Mouse (Mus musculus) embryonic facial prominence, embryonic 14.5 days (tissue): Measurements from ENCODE around the gene Glrx. TPM values are rescaled to one million over a fixed set of nuclear protein-coding genes. Genes with fewer than 3 reads are reported as not detected.
"Not testable (repeated sequence)": the region's sequence is repeated elsewhere in the genome, so short reads cannot be mapped to it uniquely, and the experiment has no call there.

Experiments
- ATAC-seq: fragments of 200-750 bp; cut with Nextera tagmentation; 2 replicates; pipeline ENCODE4 v1.8.0; 2017; ENCODE audit warnings: low read depth, moderate number of reproducible peaks, moderate TSS enrichment
- DNase-seq: peaks from one replicate; pipeline ENCODE4 v3.0.0-alpha.2; 2015; ENCODE audit warnings: low spot score
- H3K27ac ChIP-seq: fragments of 300-500 bp; sonication (generic); replicated peaks from 2 replicates; pipeline ENCODE4 v1.5.1; 2014; ENCODE audit warnings: low read depth, mild to moderate bottlenecking, low read length, moderate library complexity
- H3K27me3 ChIP-seq: fragments of 300-500 bp; sonication (generic); replicated peaks from 2 replicates; pipeline ENCODE4 v1.6.1; 2014; ENCODE audit warnings: low read length; ENCODE audit not compliant: control insufficient read depth, insufficient read depth
- H3K36me3 ChIP-seq: fragments of 300-500 bp; sonication (generic); 2 replicates; pipeline ENCODE4 v1.6.1; 2014; ENCODE audit warnings: low read length, mixed read lengths; ENCODE audit not compliant: control insufficient read depth, insufficient read depth
- H3K4me1 ChIP-seq: fragments of 300-500 bp; sonication (generic); 2 replicates; pipeline ENCODE4 v1.6.1; 2014; ENCODE audit warnings: antibody characterized with exemption, low read length; ENCODE audit not compliant: control insufficient read depth, insufficient read depth
- H3K4me2 ChIP-seq: fragments of 300-500 bp; sonication (generic); 2 replicates; pipeline ENCODE4 v1.6.1; 2014; ENCODE audit warnings: low read depth, mild to moderate bottlenecking, low read length, moderate library complexity, mixed read lengths
- H3K4me3 ChIP-seq: fragments of 300-500 bp; sonication (generic); 2 replicates; pipeline ENCODE4 v1.5.1; 2014; ENCODE audit warnings: low read depth, mild to moderate bottlenecking, low read length
- H3K9ac ChIP-seq: fragments of 300-500 bp; sonication (generic); 2 replicates; pipeline ENCODE4 v1.6.1; 2014; ENCODE audit warnings: low read depth, mild to moderate bottlenecking, low read length, moderate library complexity, mixed read lengths
- H3K9me3 ChIP-seq: fragments of 300-500 bp; sonication (generic); 2 replicates; pipeline ENCODE4 v1.6.1; 2016; ENCODE audit warnings: low read length; ENCODE audit not compliant: control insufficient read depth
- WGBS: fragments of 180-500 bp; shearing (Covaris S2); extraction: QIAGEN DNeasy Blood & Tissue Kit; methylation state at CpG from one replicate; pipeline ENCODE4 v1.1.7; 2014; 5-methylcytosine and 5-hydroxymethylcytosine counted together
- polyA plus RNA-seq: library from polyadenylated mRNA; unstranded; fragments of >200 nt; fragmentation: Nextera tagmentation; extraction: Ambion mirVana; gene quantifications from 2 replicates; pipeline ENCODE4 v1.2.1, GENCODE M21; 2014

The Glrx gene
- polyA plus RNA-seq, 1 experiment from 2014 or later, result 41.7 TPM

GRCm38 (mm10) chr13:75867876-75868275 lies 28.2 kb downstream of the Glrx start:
- Histone ChIP-seq H3K27ac (no peak overlapping the region), H3K9me3 (no peaks in the 10 kb centered on the region), H3K27me3 (no peaks in the 10 kb centered on the region), H3K4me3 (no peak overlapping the region), H3K36me3 (peaks cover 44% of the 10 kb centered on the region), H3K4me2 (no peak overlapping the region), H3K9ac (no peak overlapping the region), H3K4me1 (no peaks in the 10 kb centered on the region)
- ATAC-seq (no peak), DNase-seq (no peak)
- 83% methylated on average over 2 of the region's 2 CpGs for WGBS

- no peak overlapping the region for H3K4me3 ChIP-seq
- H3K27me3 ChIP-seq, result no peaks in the 10 kb centered on the region
- no peak for ATAC-seq
- no peak overlapping the region for H3K9ac ChIP-seq
- WGBS, result 94% methylated on average over 4 of the region's 4 CpGs
- no peak overlapping the region for H3K27ac ChIP-seq
- H3K36me3 ChIP-seq, result peaks cover 68% of the 10 kb centered on the region
- no peak for DNase-seq
- no peaks in the 10 kb centered on the region for H3K9me3 ChIP-seq
- no peaks in the 10 kb centered on the region for H3K4me1 ChIP-seq
- H3K4me2 ChIP-seq, result no peak overlapping the region
These were observed 35.1 kb downstream of the Glrx start for GRCm38 (mm10) chr13:75874608-75875376.

GRCm38 (mm10) chr13:75876188-75876587 lies 36.5 kb downstream of the Glrx start:
- H3K9ac ChIP-seq, H3K4me1 ChIP-seq, H3K9me3 ChIP-seq, H3K27me3 ChIP-seq, H3K4me3 ChIP-seq, H3K27ac ChIP-seq, DNase-seq, ATAC-seq, H3K4me2 ChIP-seq: not testable (repeated sequence)
- 73% methylated on average over 6 of the region's 7 CpGs for WGBS
- H3K36me3 ChIP-seq, result peaks cover 56% of the 10 kb centered on the region

- no peaks in the 10 kb centered on the region for H3K27me3 ChIP-seq
- no peaks in the 10 kb centered on the region for H3K9me3 ChIP-seq
- no peak for DNase-seq
- 82% methylated on average over 6 of the region's 6 CpGs for WGBS
- no peak overlapping the region for H3K27ac ChIP-seq
- H3K4me2 ChIP-seq, result no peak overlapping the region
- ATAC-seq, result no peak
- H3K4me3 ChIP-seq, result no peak overlapping the region
- H3K36me3 ChIP-seq, result peaks cover 52% of the 10 kb centered on the region
- no peak overlapping the region for H3K9ac ChIP-seq
- no peaks in the 10 kb centered on the region for H3K4me1 ChIP-seq
These were observed 36.9 kb downstream of the Glrx start for GRCm38 (mm10) chr13:75876592-75876991.

- Histone ChIP-seq H3K36me3 (peaks cover 45% of the 10 kb centered on the region), H3K27ac (no peak overlapping the region), H3K4me2 (no peak overlapping the region), H3K9ac (no peak overlapping the region), H3K4me3 (no peak overlapping the region), H3K4me1 (no peaks in the 10 kb centered on the region), H3K27me3 (no peaks in the 10 kb centered on the region), H3K9me3 (no peaks in the 10 kb centered on the region)
- DNase-seq (peak; percentile 57), ATAC-seq (peak; percentile 30; the same call in 1 of the 2 replicates)
These were observed 38.2 kb downstream of the Glrx start for GRCm38 (mm10) chr13:75877907-75878306.

GRCm38 (mm10) chr13:75879756-75880155 lies 40.1 kb downstream of the Glrx start:
- ATAC-seq (no peak), DNase-seq (no peak)
- WGBS, result 58% methylated on average over 3 of the region's 3 CpGs
- no peak overlapping the region for H3K4me2 ChIP-seq
- no peaks in the 10 kb centered on the region for H3K4me1 ChIP-seq
- H3K27me3 ChIP-seq, result no peaks in the 10 kb centered on the region
- no peak overlapping the region for H3K4me3 ChIP-seq
- H3K9me3 ChIP-seq, result no peaks in the 10 kb centered on the region
- no peak overlapping the region for H3K27ac ChIP-seq
- H3K9ac ChIP-seq, result no peak overlapping the region
- H3K36me3 ChIP-seq, result peaks cover 38% of the 10 kb centered on the region

- H3K4me1 ChIP-seq, result no peaks in the 10 kb centered on the region
- no peak overlapping the region for H3K4me3 ChIP-seq
- H3K9me3 ChIP-seq, result no peaks in the 10 kb centered on the region
- ATAC-seq, result peak; percentile 54; the same call in 1 of the 2 replicates
- H3K36me3 ChIP-seq, result peaks cover 36% of the 10 kb centered on the region
- 84% methylated on average over 2 of the region's 2 CpGs for WGBS
- no peak overlapping the region for H3K9ac ChIP-seq
- no peak overlapping the region for H3K4me2 ChIP-seq
- DNase-seq, result no peak
- H3K27ac ChIP-seq, result no peak overlapping the region
- no peaks in the 10 kb centered on the region for H3K27me3 ChIP-seq
These were observed 40.8 kb downstream of the Glrx start for GRCm38 (mm10) chr13:75880501-75880900.

- DNase-seq (no peak), ATAC-seq (no peak)
- no peaks in the 10 kb centered on the region for H3K27me3 ChIP-seq
- WGBS, result 77% methylated on average over 3 of the region's 3 CpGs
- no peak overlapping the region for H3K27ac ChIP-seq
- H3K4me2 ChIP-seq, result no peak overlapping the region
- H3K9me3 ChIP-seq, result no peaks in the 10 kb centered on the region
- no peak overlapping the region for H3K4me3 ChIP-seq
- peaks cover 19% of the 10 kb centered on the region for H3K36me3 ChIP-seq
- H3K9ac ChIP-seq, result no peak overlapping the region
- no peaks in the 10 kb centered on the region for H3K4me1 ChIP-seq
These were observed 44.1 kb downstream of the Glrx start for GRCm38 (mm10) chr13:75883792-75884191.

- ATAC-seq (no peak), DNase-seq (no peak)
- Histone ChIP-seq H3K4me1 (no peaks in the 10 kb centered on the region), H3K9ac (no peak overlapping the region), H3K4me3 (no peak overlapping the region), H3K36me3 (peaks cover 49% of the 10 kb centered on the region), H3K4me2 (no peak overlapping the region), H3K27me3 (no peaks in the 10 kb centered on the region), H3K27ac (no peak overlapping the region), H3K9me3 (no peaks in the 10 kb centered on the region)
- 92% methylated on average over 4 of the region's 4 CpGs for WGBS
These were observed 52.2 kb downstream of the Glrx start for GRCm38 (mm10) chr13:75891868-75892267.
